Mouse (Mus musculus) right cerebral cortex, postnatal 36 days (tissue): Measurements from ENCODE around the gene Itprid1.

Source experiments
- DNase-seq, 2 experiments: peaks; one replicate each; pipeline ENCODE4 v3.0.0; 2022; ENCODE audit warnings: low spot score in 2 of 2, mixed read lengths in 1 of 2

Itprid1 gene

DNA sequence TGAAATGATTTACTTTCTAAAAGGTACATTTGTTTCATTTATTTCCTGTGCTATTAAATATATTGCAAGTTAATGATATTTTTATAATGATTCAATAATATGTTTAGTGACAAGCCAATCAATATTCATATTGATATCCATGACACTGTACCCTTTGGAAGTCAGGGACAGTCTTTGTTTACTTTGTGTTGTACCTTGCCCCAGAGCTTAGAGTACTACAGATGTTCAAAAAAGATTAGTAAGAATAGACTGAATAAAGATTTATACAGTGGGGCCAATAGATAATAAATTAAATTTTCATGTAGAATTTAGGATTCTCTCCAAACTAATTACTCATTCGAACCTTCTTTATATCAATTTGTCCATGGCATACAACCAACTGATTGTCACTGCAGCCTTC lies 50.9 kb downstream of the Itprid1 start:
- DNase-seq = no peak

DNA sequence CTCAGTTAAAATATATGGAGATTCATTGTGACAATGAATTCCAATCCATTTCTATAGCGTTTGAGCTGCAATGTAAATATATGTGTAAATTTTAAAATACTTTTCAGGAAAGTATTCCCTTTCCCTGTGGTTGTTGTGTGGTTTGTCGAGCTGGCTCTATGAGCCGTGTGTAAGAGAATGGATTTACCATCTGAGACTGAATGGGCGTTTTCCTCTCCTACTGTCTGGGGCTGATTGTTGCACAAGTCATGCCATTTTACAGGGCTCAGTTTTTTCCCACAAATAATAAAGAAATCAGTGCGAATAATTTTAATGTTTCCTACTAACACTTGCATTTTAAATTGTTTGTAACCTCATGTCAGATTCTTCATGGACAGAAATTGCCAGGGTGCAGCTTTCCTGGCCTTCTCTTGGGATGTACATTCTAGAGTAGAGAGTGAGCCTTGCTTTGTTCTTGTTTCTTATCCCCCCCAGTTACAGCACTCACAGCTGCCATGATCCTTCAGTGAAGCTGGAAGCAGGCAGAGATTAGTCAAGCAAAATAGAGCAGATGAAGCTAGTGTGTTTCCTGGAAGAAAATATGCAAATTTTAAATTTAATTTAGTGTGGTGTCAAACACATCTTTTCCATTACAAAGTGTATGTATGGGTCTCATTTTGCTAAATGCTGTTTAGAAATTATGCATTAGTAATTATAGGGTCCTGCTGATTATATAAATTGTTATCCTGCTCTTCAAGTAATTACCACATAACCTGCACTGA lies 65.1 kb downstream of the Itprid1 start:
- DNase-seq = no peak

DNA sequence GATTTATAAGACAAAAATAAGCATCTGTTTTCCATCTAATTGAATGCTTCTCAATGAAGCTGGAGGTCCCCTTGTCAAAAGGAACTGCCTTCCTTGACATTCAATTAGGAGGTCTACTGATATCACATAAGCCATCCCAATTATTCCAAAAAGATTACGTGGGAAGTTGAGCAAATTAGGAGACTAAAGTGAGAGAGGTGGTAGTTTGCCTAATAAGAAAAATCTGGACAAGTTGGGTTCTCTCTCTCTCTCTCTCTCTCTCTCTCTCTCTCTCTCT lies 65.6 kb downstream of the Itprid1 start:
- DNase-seq = no peak

DNA sequence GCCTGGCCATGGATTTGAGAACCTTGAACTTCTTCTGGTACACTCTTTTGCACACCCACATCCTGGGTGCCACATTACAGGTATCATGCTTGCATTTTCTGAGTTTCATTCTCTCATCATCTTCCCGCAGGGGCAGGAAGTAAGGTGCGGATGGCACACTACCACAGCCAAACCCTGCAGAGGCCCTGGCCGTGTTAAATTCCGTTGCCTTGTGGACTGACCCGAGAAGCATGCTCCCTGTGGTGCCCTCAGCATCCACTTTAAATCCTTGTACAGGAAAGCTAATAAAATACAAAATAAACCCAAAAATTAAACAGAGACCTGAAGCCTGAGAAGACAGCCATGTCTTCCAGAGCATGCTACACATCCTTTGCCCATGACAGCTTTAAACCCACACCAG lies 82.5 kb downstream of the Itprid1 start:
- DNase-seq = no peak

DNA sequence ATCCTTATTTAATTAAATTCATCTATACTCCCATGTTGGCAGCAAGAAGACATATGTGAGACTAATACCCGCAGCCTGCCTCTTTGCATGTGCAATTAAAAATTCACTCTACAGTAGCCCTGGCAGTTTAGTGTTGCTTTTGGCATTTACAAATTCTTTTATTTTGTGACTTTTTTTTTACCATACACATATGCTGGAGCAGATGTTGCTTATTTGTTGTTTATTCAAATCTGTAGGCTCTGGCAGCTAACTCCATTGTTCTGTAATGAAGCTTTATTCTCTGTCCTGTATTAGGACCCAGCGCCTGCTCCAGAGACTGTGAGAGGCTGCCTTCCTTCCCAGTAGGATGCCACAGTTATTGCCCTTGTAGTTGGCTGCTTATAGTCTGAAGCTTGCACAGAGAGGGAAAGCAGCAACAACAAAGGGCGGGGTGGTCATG lies 83.6 kb downstream of the Itprid1 start:
- no peak for DNase-seq

DNA sequence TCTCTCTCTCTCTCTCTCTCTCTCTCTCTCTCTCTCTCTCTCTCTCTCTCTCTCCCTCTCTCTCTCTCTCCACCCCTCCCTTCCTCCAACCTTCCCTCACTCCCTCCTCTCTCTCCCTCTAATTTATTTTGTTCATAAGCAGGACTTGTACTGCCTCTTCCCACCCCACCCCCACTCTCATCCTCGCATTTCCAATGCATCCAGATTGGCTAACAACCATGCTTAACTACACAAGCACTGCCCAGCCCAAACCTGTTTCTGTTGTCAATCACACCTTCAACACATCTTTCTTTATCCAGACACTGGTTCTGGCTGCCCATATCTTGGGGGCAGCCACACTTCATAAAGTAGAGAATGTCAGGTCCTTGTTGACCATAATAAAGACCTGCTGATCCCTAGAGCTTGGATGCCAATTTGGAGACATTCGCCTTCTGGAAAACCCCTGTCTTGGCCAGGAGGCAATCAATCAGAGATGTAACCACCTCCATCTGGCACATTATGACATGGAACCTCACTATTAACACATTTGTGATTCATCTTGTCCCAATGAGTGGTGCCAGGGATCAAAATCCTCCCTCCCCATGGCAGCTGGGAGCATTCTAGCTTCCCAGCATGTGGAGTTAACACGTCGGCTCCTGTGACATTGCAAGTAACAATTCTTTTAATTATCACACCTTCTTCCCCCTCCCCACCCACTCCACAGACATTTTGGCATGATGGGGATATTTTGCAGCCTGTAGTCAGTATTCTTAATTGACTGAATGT lies 84.4 kb downstream of the Itprid1 start:
- no peak for DNase-seq

DNA sequence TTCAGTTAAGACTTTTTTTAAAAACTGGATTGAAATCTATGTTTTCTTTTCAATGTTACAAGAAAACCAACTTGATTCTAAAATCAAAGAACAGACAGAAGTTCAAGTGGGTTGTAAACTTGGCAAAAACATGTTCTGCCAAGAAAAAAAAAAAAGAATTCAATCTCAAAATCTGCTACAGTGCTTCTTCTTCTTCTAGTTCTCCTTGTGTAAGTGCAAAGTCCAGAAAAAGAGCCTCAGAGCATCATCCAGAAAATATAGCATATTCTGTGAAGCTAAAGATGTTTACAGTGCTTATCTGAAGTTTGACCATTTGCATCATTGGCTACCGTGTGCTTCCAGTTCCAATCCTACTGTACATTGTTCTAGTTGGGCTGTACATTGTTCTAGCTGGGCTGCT lies 108.0 kb downstream of the Itprid1 start:
- no peak for DNase-seq

DNA sequence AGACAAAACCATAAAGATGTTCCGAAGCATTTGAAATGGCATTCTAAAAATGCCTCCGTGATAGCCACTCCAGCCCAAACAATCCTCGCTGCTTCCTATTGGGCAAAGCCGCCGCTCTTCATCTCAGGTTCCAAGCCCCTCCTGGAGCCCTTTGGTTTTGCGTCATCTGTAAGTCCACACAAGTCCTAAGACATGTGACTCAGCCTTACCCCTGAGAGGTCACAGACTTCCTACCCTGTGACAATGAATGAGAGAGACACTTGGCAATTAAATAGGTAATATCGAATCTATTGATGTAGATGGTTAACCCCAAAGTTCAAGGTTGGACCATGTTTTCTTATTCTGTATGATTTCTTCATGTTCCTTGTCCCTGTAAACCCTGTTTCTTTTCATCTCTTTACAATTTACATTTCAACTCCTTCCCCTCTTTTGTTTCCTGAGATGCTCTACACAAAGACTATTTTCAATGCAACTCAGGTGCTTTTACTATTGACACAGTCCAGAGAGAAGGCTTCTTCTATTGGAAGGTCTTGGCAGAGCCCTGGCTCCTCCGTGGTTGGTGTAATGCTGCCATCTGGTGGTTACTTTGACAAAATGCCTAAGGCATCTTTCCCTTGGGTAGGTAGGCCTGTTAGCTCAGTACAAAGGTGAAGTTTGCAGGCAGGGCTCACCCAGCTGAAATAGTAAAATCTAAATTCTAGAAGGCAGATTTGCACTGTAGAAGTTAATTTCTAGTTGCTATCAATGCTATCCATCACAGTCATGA lies 113.8 kb downstream of the Itprid1 start:
- peak; percentile 18 to 50 for DNase-seq

DNA sequence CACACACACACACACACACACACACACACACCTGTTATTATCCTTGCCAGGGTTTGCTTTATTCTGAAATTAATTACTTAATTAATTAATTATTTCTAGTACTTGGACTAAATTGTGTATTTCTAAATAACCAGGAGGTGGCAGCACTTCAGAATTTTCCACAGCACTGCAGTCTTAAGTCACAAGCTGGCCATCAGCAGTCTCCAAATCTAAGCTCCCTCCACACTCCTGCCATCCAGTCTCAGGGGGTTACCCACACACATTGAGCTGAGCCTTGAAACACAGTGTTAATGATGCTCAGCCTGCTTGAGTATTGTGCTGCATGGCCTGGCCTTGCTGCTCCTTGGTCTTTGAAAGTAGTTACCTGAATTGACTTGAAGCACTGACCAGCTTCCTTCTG lies 136.3 kb downstream of the Itprid1 start:
- no peak for DNase-seq

DNA sequence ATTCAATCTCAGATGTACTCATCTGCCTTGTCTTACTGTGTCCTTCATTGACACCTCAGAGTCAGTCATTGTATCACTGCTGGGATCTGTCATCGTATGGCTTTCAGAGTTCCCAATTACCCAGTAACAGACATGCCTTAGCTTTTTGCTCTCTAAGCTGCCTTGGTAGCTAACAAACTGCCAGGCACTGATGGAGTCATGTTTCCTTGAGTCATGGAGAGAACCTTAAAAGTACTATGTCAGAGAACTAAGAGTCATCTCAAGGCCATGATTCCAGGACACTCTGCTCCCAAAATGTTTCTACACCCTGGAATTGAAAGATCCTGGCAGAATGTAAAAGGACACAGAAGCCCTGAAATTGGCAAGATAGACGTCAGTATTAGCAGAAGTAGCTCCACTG lies 143.1 kb downstream of the Itprid1 start:
- no peak for DNase-seq

DNA sequence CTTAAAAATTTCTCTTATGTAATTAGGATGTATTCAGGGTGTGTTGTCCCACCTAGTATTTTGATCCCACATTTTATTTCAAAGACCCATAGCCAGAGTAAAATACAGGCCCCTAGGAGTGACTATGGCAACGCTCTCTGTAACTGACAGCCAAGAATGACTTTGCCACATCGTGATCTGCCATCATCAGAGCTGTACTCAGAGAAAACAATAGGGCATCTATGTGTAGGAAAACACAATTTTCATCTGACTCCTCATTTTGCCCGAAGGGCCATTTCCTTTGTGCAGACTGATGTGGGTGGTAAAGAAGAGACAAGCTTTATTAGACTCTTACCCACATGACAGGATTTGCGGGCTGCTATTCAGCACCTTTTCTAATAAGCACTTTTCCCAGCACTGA lies 172.0 kb downstream of the Itprid1 start:
- DNase-seq = no peak

DNA sequence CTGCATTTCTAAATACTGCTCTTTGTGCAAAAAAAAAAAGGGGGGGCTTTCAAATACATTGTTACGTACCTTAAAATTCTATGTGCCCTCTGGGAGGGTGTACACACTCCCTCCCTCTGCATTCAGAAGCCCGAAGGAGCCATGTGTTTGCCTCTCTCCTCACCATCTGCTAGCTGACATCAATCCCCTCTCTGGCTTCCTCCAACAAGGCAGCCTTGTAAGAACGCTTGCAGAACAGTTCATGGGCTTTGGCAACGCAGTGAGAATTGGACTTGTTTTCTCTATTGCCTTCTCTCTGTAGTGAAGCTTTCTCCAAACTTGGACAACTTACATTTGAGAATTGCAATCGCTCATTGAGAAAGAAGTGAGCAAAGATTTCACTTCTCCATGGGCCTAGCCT lies 175.7 kb downstream of the Itprid1 start:
- DNase-seq = no peak

DNA sequence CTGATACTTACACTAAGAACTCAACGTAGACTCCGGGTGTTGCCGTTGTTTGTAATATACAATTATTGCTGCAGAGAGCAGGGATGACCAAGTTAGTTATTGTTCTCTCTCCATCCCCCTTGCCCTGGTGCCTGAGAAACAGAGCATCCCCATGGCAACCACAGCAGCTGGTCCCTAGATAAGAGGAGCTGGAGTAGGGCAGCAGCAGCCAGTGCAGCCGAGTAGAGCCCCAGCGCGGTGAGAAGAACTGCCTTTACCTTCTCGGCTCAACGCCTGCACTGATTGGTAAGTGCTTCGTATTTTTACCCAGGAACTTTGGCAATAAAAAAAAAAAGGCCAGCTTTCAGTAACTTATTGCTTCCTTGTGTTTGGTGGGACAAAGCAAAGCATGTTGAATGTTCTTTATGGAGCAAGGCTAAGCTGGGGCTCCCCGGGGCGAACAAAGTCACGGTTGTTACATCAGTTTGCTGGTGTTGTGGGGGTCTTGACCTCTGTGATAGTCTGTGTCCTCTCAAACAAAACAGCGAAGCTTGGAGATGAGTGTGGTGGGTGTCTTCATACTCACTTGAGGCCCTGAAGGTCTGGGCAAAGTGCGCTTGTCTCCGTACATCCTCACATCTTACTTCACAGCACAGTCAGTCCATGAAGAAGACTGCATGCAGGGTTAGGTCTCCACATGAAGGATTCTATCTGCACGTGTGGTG lies 180.7 kb downstream of the Itprid1 start, which contains the start of gene Ppp1r17:
Gene Ppp1r17 (plus strand): TSS at position 207 of the 704 bp plus-strand sequence.
- no peak for DNase-seq

DNA sequence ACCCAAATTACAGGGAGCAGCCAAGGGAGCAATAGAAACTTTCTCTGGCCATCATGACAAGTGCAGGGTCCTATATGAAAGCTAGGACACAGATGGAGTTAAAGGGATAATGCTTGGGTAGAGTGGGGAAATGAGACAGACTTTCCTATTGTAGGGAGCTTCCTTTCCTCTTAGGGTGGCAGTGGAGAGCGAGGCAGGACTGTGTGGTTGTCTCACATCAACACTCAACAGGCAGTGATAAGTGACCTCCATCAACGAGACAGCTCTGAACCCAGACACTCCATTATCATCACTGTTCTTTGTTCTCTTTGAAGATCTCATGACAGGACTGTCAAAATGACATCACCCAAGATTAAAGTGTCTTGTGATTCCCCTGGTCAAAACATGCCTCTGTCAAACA lies 182.9 kb downstream of the Itprid1 start:
- no peak for DNase-seq

DNA sequence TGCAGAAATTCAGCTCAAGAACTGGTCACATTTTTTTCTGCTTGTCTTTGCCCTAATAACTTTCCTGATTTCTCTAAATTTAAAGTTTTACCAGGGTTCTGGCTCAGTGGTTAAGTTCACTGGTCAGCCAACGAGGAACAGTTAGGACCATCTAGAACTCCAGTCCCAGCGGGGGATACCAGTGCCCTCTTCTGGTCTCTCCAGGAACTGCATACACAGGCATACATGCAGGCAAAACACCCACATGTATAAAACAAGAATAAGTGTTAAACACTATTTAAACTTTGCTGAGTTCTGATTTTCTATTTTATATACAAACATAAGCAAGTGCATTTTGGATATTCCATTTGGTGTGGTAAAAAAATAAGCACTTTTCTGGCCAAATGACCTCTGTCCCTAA lies 188.8 kb downstream of the Itprid1 start:
- DNase-seq = no peak

DNA sequence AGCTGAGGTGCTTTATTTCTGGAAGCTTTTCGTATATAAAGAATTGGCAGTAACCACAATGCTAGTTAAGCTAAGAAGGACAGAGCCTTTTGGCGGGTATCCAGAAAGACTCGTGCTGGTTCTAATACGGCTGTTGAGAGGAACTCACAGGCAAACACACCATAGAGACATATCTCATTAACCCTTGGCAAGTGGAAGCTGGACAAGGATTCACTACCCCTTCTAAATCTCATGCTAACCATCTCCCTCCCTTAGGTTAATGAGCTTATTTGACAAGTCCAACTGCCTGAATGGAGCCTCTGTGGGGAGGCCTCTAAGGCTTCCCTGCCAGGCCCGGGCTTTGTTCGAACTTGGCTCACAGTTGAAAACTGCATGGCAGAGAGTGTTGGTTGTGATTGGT lies 190.6 kb downstream of the Itprid1 start:
- no peak for DNase-seq

DNA sequence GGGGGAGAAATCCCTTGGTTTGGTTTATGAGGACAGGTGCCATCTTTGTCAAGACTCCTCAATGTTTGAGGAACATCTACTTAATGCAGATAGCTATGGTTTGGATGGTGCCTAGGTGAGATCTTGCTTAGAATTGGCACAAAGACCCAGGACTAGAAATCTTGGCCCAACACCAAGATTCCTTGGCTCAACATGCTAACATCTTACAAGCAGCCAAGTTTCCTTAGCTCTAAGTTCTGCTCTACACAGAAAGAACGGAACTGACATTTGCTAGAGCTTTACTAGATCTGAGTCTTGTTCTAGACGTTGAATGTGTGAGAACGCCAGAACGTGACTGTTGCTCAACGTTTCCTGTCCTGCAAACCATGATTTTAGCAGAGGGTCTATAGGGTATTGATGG lies 191.3 kb downstream of the Itprid1 start:
- DNase-seq = peak in 1 of 2 experiments; percentile 5
